Mouse (Mus musculus) kidney, embryonic 16.5 days (tissue): Measurements from ENCODE around the gene Ctdspl. TPM values are rescaled to one million over a fixed set of nuclear protein-coding genes. Genes with fewer than 3 reads are reported as not detected.

Experiments used
- ATAC-seq: fragments of 200-750 bp; cut with Nextera tagmentation; 2 replicates; pipeline ENCODE4 v1.8.0; 2017; ENCODE audit warnings: moderate TSS enrichment; ENCODE audit not compliant: low FRiP score, low TSS enrichment
- H3K27ac ChIP-seq: fragments of 300-500 bp; sonication (generic); 2 replicates; pipeline ENCODE4 v1.5.1; 2014; ENCODE audit warnings: low read length
- H3K27me3 ChIP-seq: fragments of 300-500 bp; sonication (generic); 2 replicates; pipeline ENCODE4 v1.6.1; 2014; ENCODE audit warnings: low read length, control low read depth, mixed read lengths; ENCODE audit not compliant: insufficient read depth
- H3K36me3 ChIP-seq: fragments of 300-500 bp; sonication (generic); 2 replicates; pipeline ENCODE4 v1.6.1; 2014; ENCODE audit warnings: low read length, control low read depth, mixed read lengths; ENCODE audit not compliant: insufficient read depth
- H3K4me1 ChIP-seq: fragments of 300-500 bp; sonication (generic); 2 replicates; pipeline ENCODE4 v1.6.1; 2014; ENCODE audit warnings: low read length, control low read depth, mixed read lengths; ENCODE audit not compliant: insufficient read depth
- H3K4me2 ChIP-seq: fragments of 300-500 bp; sonication (generic); replicated peaks from 2 replicates; pipeline ENCODE4 v1.6.1; 2014; ENCODE audit warnings: low read depth, low read length
- H3K4me3 ChIP-seq: fragments of 300-500 bp; sonication (generic); 2 replicates; pipeline ENCODE4 v1.5.1; 2014; ENCODE audit warnings: mild to moderate bottlenecking, low read length
- H3K9ac ChIP-seq: fragments of 300-500 bp; sonication (generic); replicated peaks from 2 replicates; pipeline ENCODE4 v1.6.1; 2014; ENCODE audit warnings: low read length
- H3K9me3 ChIP-seq: fragments of 300-500 bp; sonication (generic); 2 replicates; pipeline ENCODE4 v1.6.1; 2016; ENCODE audit warnings: low read length, control low read depth
- WGBS: fragments of 180-500 bp; shearing (Covaris S2); extraction: QIAGEN DNeasy Blood & Tissue Kit; methylation state at CpG from one replicate; pipeline ENCODE4 v1.1.7; 2014; 5-methylcytosine and 5-hydroxymethylcytosine counted together
- polyA plus RNA-seq: library from polyadenylated mRNA; unstranded; fragments of >200 nt; fragmentation: Nextera tagmentation; extraction: Ambion mirVana; gene quantifications from 2 replicates; pipeline ENCODE4 v1.2.1, GENCODE M21; 2015

Gene Ctdspl
- polyA plus RNA-seq, 1 experiment from 2014 or later: 27.5 TPM

DNA sequence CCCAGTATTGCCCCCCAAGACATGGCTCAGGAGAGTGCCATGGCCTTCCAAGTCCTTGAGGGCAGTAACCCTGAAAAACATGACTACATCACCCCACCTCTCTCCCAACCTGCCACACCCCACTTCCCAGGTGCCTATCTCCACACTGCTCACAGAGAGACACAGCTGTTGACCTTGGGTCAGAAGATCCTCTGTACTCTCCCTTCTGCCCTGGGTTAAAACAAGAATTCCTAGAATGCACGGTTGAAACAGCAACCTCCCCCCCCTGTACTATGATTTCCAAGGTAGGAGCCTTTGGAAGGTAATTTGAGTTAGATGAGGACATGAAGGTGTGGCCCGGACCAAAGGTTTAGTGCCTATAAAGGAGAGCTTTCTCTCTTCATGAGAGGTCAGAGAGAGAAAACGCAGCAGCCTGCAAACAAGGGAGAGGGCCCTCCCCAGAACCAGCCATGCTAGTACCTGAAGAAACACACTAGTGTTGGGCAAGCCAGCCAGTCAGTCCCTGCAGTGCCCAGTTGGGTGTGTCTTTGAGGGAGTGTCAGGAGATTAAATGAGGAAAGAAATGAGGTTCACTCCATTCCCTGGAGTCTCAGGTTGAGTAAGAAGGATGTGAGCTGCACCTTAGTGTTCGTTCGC, 153.9 kb downstream of the Ctdspl start:
- WGBS: 61% methylated on average over 5 of the region's 5 CpGs
- no peak for ATAC-seq
- H3K9me3 ChIP-seq: no peaks in the 10 kb centered on the region
- H3K4me2 ChIP-seq: no peak overlapping the region
- H3K9ac ChIP-seq: no peak overlapping the region
- peaks cover 14% of the 10 kb centered on the region; the same call in 1 of the 2 replicates for H3K36me3 ChIP-seq
- no peak overlapping the region for H3K27ac ChIP-seq
- no peaks in the 10 kb centered on the region for H3K27me3 ChIP-seq
- peaks cover 19% of the 10 kb centered on the region for H3K4me1 ChIP-seq
- H3K4me3 ChIP-seq: no peak overlapping the region

DNA sequence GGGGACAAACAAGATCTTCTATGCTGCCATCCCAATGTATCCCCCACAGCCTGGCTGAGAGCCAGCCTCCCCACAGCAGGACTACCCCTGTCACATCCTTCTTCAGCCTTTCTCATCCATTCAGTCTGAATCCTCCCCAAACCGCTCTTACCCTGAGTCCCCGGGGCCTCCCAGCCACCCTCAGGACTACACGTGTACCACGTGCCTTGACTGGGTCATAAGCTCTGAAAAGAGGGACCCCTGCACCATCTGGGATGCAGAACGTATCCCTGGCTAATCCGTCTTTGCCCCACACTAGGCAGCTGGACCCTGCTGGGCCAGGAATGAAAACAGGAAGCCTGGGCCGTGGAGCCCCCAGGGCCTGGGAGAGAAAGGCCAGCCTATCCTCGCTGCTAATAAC, 155.8 kb downstream of the Ctdspl start:
- peak overlapping the region; percentile 9; the same call in 1 of the 2 replicates for H3K27ac ChIP-seq
- H3K4me2 ChIP-seq: no peak overlapping the region
- H3K27me3 ChIP-seq: no peaks in the 10 kb centered on the region
- peaks cover 26% of the 10 kb centered on the region for H3K4me1 ChIP-seq
- H3K4me3 ChIP-seq: no peak overlapping the region
- H3K36me3 ChIP-seq: peaks cover 9% of the 10 kb centered on the region; the same call in 1 of the 2 replicates
- 0 out of 2 replicates have a peak overlapping the region, but pooled peaks have one; percentile 22 for H3K9ac ChIP-seq
- ATAC-seq: peak; percentile 25; the same call in 1 of the 2 replicates
- no peaks in the 10 kb centered on the region for H3K9me3 ChIP-seq
- WGBS: 31% methylated on average over 8 of the region's 8 CpGs

DNA sequence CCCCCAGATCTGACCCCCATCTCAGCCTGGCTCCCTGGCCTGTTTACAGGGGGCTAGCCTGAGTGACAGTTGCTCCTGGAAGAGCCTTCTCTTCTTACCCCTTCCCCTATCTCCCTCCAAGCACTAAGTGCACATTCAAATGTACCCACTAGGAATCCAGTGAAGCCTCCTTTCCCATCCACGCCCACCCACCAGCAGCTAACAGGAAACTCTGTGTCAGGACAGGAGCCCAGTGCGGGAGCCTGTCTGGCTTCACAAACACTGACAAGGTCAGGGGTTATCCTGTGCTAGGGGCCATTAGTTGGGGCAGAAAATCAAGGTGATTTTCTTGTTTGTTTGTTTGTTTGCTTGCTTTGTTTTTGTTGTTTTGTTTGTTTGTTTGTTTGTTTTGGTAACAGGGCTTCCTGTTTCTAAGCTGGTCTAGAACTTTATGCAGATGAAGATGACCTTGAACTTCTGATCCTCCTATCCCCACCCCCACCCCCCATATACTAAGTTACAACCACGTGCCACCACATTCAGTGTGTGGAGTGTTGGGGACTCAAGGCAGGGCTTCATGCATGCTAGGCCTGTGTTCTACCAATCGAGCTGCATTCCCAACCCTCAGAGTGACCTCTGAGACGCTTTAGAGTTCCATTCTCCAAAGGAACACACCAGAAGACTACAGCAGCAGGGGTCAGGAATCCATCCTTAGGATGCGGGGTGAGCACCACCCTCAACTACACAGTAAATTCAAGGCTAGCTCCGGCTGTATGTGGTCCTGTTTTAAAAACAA, 156.6 kb downstream of the Ctdspl start:
- H3K4me1 ChIP-seq: peaks cover 32% of the 10 kb centered on the region
- H3K9me3 ChIP-seq: no peaks in the 10 kb centered on the region
- H3K27ac ChIP-seq: peak overlapping the region; percentile 9; the same call in 1 of the 2 replicates
- no peak overlapping the region for H3K9ac ChIP-seq
- no peak overlapping the region for H3K4me2 ChIP-seq
- no peaks in the 10 kb centered on the region for H3K27me3 ChIP-seq
- no peak for ATAC-seq
- peaks cover 6% of the 10 kb centered on the region; the same call in 1 of the 2 replicates for H3K36me3 ChIP-seq
- 69% methylated on average over 7 of the region's 7 CpGs for WGBS
- no peak overlapping the region for H3K4me3 ChIP-seq

DNA sequence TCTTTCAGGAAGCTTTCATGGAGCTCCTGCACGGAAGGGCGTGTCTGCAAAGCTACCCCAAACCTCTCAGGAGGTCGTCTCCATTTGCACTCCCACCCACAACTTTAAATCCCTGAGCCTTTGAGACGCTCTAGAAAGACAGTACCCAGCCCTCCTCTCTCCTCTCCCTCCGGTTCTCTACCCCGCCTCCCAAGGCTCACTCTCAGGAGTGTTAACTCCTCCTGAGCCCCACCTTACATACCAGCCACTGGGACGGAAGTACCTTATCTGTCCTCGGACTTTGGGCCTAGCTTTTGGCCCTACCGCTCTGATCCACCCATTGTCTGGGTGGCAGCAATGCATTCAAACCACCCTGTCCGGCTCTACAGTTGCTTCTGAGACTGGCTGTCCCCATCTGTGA, 157.7 kb downstream of the Ctdspl start:
- Histone ChIP-seq H3K4me1 (peaks cover 37% of the 10 kb centered on the region), H3K36me3 (peaks cover 3% of the 10 kb centered on the region; the same call in 1 of the 2 replicates), H3K4me3 (no peak overlapping the region), H3K9ac (no peak overlapping the region), H3K4me2 (no peak overlapping the region), H3K9me3 (no peaks in the 10 kb centered on the region), H3K27me3 (no peaks in the 10 kb centered on the region), H3K27ac (no peak overlapping the region)
- ATAC-seq: no peak
- 77% methylated on average over 10 of the region's 10 CpGs for WGBS

DNA sequence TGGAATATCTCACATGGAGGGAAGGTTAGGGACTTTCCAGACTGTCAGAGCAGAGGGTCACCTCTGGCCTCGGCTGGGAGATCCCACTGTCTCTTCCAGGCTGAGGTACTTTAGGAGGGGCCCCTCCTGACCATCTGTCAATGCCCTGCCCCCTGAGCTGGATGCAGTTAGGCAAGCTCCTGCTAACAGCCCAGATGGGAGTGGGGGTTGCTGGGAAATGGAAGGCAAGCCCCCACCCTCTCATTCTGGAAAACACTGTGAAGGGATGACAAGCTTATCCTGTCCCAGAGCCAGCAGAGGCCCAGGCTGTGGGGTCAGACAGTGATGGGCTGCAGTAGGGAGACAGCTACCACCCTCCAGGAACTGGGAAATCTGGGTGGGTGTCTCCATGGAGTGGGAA, 160.2 kb downstream of the Ctdspl start:
- Histone ChIP-seq H3K36me3 (no peaks in the 10 kb centered on the region; the same call in 1 of the 2 replicates), H3K4me3 (no peak overlapping the region), H3K4me1 (peaks cover 39% of the 10 kb centered on the region), H3K9me3 (no peaks in the 10 kb centered on the region), H3K4me2 (no peak overlapping the region), H3K27me3 (no peaks in the 10 kb centered on the region), H3K27ac (no peak overlapping the region), H3K9ac (no peak overlapping the region)
- WGBS: 11% methylated on average over 1 of the region's 1 CpGs
- no peak for ATAC-seq

DNA sequence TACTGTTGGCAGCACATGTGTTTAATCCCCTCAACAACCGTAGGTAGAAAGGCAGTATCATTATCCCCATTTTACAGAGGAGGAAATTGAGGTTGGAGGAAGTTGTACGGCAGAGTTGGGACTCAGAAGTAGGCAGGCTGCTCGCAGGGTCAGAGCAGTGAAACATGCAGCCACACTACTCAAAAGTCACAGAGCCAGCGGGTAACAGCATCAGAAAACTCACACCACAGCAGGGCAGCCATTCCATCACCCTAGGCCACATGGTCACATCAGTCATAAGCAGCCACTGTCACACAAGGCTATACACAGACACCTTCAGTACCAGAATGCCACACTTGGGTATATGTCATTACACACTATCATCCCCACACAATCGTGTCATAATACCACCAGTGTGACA, 161.1 kb downstream of the Ctdspl start:
- peaks cover 44% of the 10 kb centered on the region for H3K4me1 ChIP-seq
- H3K27me3 ChIP-seq: peaks cover 3% of the 10 kb centered on the region; the same call in 1 of the 2 replicates
- no peak overlapping the region for H3K4me3 ChIP-seq
- no peaks in the 10 kb centered on the region for H3K9me3 ChIP-seq
- H3K27ac ChIP-seq: no peak overlapping the region
- no peak overlapping the region for H3K9ac ChIP-seq
- peak; percentile 1; the same call in 1 of the 2 replicates for ATAC-seq
- peak overlapping the region; percentile 56 for H3K4me2 ChIP-seq
- H3K36me3 ChIP-seq: no peaks in the 10 kb centered on the region; the same call in 1 of the 2 replicates
- WGBS: 81% methylated on average over 5 of the region's 5 CpGs

DNA sequence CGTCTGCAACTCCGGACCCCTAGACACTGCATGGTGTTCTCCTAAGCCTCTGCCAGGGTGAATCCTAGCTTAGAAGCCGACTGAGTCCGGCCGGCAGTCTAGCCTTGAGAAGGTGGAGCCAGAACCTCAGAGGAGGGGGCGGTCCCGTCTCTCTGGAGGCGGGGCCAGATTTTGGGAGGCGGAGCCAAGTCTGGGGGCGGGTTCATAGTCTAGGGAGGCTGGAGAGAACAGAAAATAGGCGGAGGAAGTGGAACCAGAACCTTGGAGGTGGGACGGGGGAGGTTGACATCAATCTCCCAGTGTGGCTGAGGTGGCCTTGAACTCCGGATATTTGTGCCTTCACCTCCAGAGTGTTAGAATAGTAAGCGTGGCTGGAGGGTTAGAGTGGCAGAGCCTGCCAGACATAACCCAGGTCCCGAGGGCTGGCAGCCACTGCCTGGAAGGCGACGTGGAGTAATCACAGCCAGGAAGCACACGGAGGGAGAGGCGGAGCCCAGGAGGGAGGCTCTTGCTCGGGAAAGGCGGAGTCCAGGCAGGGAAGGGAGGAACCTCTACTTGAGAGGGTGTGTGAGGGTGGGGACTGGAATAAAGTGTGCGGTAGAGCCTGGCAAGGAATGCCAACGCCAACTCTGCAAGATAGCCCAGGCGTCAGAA, 162.0 kb downstream of the Ctdspl start:
- peak overlapping the region; percentile 50 for H3K9ac ChIP-seq
- H3K4me1 ChIP-seq: peaks cover 43% of the 10 kb centered on the region
- ATAC-seq: peak; percentile 91
- under 1% methylated on average over 24 of the region's 24 CpGs for WGBS
- peak overlapping the region; percentile 53 for H3K4me3 ChIP-seq
- no peaks in the 10 kb centered on the region for H3K9me3 ChIP-seq
- peak overlapping the region; percentile 56 for H3K4me2 ChIP-seq
- H3K27me3 ChIP-seq: peaks cover 3% of the 10 kb centered on the region; the same call in 1 of the 2 replicates
- peak overlapping the region; percentile 91 for H3K27ac ChIP-seq
- H3K36me3 ChIP-seq: no peaks in the 10 kb centered on the region; the same call in 1 of the 2 replicates

DNA sequence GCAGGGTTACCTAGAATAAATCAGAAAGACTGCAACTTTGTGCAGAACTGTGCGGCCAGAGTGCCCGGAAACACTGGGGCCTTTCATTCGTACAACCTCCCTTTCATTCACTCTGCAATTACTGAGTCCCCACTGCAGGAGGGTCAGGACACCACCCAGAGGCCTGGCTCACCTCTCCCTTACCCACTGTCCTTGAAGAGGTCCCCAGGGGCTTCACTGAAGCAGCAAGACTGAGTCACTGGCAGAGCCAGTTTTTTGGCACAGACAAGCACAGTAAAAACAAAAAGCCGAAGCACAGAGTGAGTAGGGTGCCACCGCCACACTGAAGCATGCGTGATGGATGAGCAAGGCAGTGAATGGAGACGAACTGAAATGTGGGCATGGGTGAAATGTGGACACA, 163.2 kb downstream of the Ctdspl start:
- Histone ChIP-seq H3K9ac (no peak overlapping the region), H3K4me3 (no peak overlapping the region), H3K27ac (no peak overlapping the region), H3K4me1 (peaks cover 51% of the 10 kb centered on the region), H3K27me3 (peaks cover 3% of the 10 kb centered on the region; the same call in 1 of the 2 replicates), H3K36me3 (no peaks in the 10 kb centered on the region), H3K4me2 (no peak overlapping the region), H3K9me3 (no peaks in the 10 kb centered on the region)
- WGBS: 66% methylated on average over 7 of the region's 7 CpGs
- no peak for ATAC-seq

DNA sequence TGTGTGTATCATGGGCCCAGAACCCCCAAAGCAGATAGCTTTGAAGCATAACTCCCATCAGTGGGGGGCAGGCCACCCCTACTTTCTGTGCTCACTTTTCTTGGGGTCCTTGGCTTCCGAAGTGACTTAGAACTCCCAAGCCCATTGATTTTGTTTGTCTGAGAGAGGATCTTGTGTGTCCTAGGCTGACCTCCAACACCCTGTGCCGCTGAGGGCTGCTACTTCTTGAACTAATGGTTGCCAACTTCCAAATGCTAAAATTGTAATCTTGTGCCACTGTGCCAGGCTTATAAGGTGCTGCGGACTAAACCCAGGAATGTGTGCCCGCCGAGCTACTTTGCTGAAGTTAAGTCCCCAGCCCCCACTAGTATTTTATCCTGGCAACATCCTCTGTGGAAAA, 164.2 kb downstream of the Ctdspl start:
- Histone ChIP-seq H3K4me3 (no peak overlapping the region), H3K9ac (no peak overlapping the region), H3K27ac (no peak overlapping the region), H3K9me3 (no peaks in the 10 kb centered on the region), H3K36me3 (no peaks in the 10 kb centered on the region), H3K4me2 (no peak overlapping the region), H3K4me1 (peaks cover 46% of the 10 kb centered on the region), H3K27me3 (peaks cover 3% of the 10 kb centered on the region; the same call in 1 of the 2 replicates)
- ATAC-seq: no peak
- WGBS: 95% methylated on average over 5 of the region's 5 CpGs
